In genomic region chr4:30320038-30320437, GRCm38 (mm10) we compare ENCODE assay signal across 28 mouse cellular contexts.
"Had no signal": no experiment of that assay in that cellular context is flagged by ENCODE, and none has a peak within 500 bp of the region (broad histone marks: within the 10 kb centered on the region; RNA-seq: fewer than 3 reads in every experiment).

No protein-coding gene starts in this region.

- H3K36me3 ChIP-seq: embryonic facial prominence, embryonic 10.5 days; embryonic facial prominence, embryonic 12.5 days; embryonic facial prominence, embryonic 13.5 days; embryonic facial prominence, embryonic 15.5 days; forebrain, embryonic 10.5 days; forebrain, embryonic 12.5 days; forebrain, embryonic 15.5 days had no signal

- ATAC-seq: forebrain, embryonic 13.5 days; forebrain, embryonic 14.5 days; forebrain, embryonic 15.5 days; forebrain, embryonic 16.5 days; forebrain, postnatal 0 days had no signal

- H3K4me2 ChIP-seq: embryonic facial prominence, embryonic 12.5 days; embryonic facial prominence, embryonic 13.5 days; embryonic facial prominence, embryonic 15.5 days; forebrain, embryonic 12.5 days; forebrain, embryonic 13.5 days; forebrain, embryonic 15.5 days had no signal

- H3K4me1 ChIP-seq: embryonic facial prominence, embryonic 10.5 days; embryonic facial prominence, embryonic 12.5 days; embryonic facial prominence, embryonic 13.5 days; embryonic facial prominence, embryonic 15.5 days; forebrain, embryonic 10.5 days; forebrain, embryonic 12.5 days; forebrain, embryonic 13.5 days; forebrain, embryonic 15.5 days had no signal

- H3K9me3 ChIP-seq: embryonic facial prominence, embryonic 10.5 days; embryonic facial prominence, embryonic 12.5 days; embryonic facial prominence, embryonic 13.5 days; embryonic facial prominence, embryonic 15.5 days; forebrain, embryonic 10.5 days; forebrain, embryonic 12.5 days; forebrain, embryonic 13.5 days; forebrain, embryonic 15.5 days had no signal

- H3K4me3 ChIP-seq: embryonic facial prominence, embryonic 10.5 days; embryonic facial prominence, embryonic 12.5 days; embryonic facial prominence, embryonic 13.5 days; embryonic facial prominence, embryonic 15.5 days; erythroblast, embryonic 14.5 days; forebrain, embryonic 10.5 days; forebrain, embryonic 12.5 days; forebrain, embryonic 13.5 days; forebrain, embryonic 15.5 days; gastrocnemius, adult 2 months had no signal

- DNase-seq: cerebellum, adult 2 months; cerebellum, adult 8-10 months; cerebellum, adult 9-10 months; cerebellum, adult 9-11 months; cerebellum, postnatal 10 days; cerebellum, postnatal 14 days; cerebellum, postnatal 25 days; cerebellum, postnatal 36 days; embryo, embryonic 11 days; forebrain, postnatal 0 days; gastrocnemius, adult 2 months; gastrocnemius, postnatal 10 days; gastrocnemius, postnatal 14 days; gastrocnemius, postnatal 25 days; gastrocnemius, postnatal 36 days; heart, adult 11 months; heart, adult 18-20 months had no signal

- H3K27me3 ChIP-seq: embryonic facial prominence, embryonic 12.5 days; embryonic facial prominence, embryonic 13.5 days; embryonic facial prominence, embryonic 15.5 days; forebrain, embryonic 12.5 days; forebrain, embryonic 13.5 days; forebrain, embryonic 15.5 days had no signal

- H3K27ac ChIP-seq: embryonic facial prominence, embryonic 10.5 days; embryonic facial prominence, embryonic 12.5 days; embryonic facial prominence, embryonic 13.5 days; embryonic facial prominence, embryonic 15.5 days; forebrain, embryonic 10.5 days; forebrain, embryonic 12.5 days; forebrain, embryonic 13.5 days; forebrain, embryonic 15.5 days; gastrocnemius, adult 2 months had no signal

- H3K9ac ChIP-seq: embryonic facial prominence, embryonic 12.5 days; embryonic facial prominence, embryonic 13.5 days; embryonic facial prominence, embryonic 15.5 days; forebrain, embryonic 12.5 days; forebrain, embryonic 13.5 days; forebrain, embryonic 15.5 days; forebrain, postnatal 0 days had no signal
